ENCODE assay signal across 25 mouse cellular contexts in genomic region chr2:79797444-79797843, GRCm38 (mm10).
"Had no signal": no experiment of that assay in that cellular context is flagged by ENCODE, and none has a peak within 500 bp of the region (broad histone marks: within the 10 kb centered on the region; RNA-seq: fewer than 3 reads in every experiment).

No protein-coding gene starts in this region.

- H3K27ac ChIP-seq: heart, embryonic 10.5 days; hindbrain, embryonic 12.5 days; hindbrain, embryonic 14.5 days; intestine, embryonic 15.5 days; kidney, postnatal 0 days; limb, embryonic 13.5 days; limb, embryonic 15.5 days; liver, embryonic 12.5 days; liver, embryonic 14.5 days had no signal

- H3K27me3 ChIP-seq: heart, embryonic 12.5 days; hindbrain, embryonic 12.5 days; intestine, embryonic 15.5 days; limb, embryonic 13.5 days; limb, embryonic 15.5 days; liver, embryonic 12.5 days had no signal

- H3K4me3 ChIP-seq: heart, embryonic 10.5 days; heart, embryonic 12.5 days; hindbrain, embryonic 10.5 days; hindbrain, embryonic 12.5 days; intestine, embryonic 15.5 days; limb, embryonic 13.5 days; limb, embryonic 15.5 days; liver, embryonic 12.5 days had no signal

- H3K9ac ChIP-seq: heart, embryonic 12.5 days; hindbrain, embryonic 12.5 days; hindbrain, embryonic 14.5 days; intestine, embryonic 15.5 days; limb, embryonic 13.5 days; limb, embryonic 15.5 days; liver, embryonic 12.5 days; liver, embryonic 14.5 days had no signal

- H3K36me3 ChIP-seq: heart, embryonic 10.5 days; heart, embryonic 12.5 days; hindbrain, embryonic 10.5 days; hindbrain, embryonic 12.5 days; intestine, embryonic 15.5 days; limb, embryonic 13.5 days; limb, embryonic 15.5 days; liver, embryonic 12.5 days had no signal

- DNase-seq: gastrocnemius, postnatal 25 days; heart, adult 18-20 months; heart, postnatal 10 days; heart, postnatal 4 days; kidney, adult 18-20 months; kidney, adult 8-10 months; kidney, postnatal 14 days; kidney, postnatal 36 days; layer of hippocampus, adult 9-11 months; layer of hippocampus, postnatal 36 days; left cerebral cortex, postnatal 4 days had no signal

- H3K9me3 ChIP-seq: heart, embryonic 10.5 days; heart, embryonic 12.5 days; hindbrain, embryonic 10.5 days; hindbrain, embryonic 12.5 days; intestine, embryonic 15.5 days; limb, embryonic 13.5 days; limb, embryonic 15.5 days; liver, embryonic 12.5 days had no signal

- ATAC-seq: hindbrain, embryonic 16.5 days; inflammation-experienced regulatory T-cells, adult 6 months; intestine, embryonic 15.5 days; intestine, postnatal 0 days; liver, embryonic 12.5 days had no signal

- H3K4me2 ChIP-seq: heart, embryonic 12.5 days; hindbrain, embryonic 12.5 days; hindbrain, embryonic 14.5 days; intestine, embryonic 15.5 days; limb, embryonic 13.5 days; limb, embryonic 15.5 days; liver, embryonic 12.5 days had no signal

- H3K4me1 ChIP-seq: heart, embryonic 10.5 days; intestine, embryonic 15.5 days; limb, embryonic 15.5 days; liver, embryonic 12.5 days had no signal
